16 mouse cellular contexts compared by ENCODE assay signal in the genomic region with DNA sequence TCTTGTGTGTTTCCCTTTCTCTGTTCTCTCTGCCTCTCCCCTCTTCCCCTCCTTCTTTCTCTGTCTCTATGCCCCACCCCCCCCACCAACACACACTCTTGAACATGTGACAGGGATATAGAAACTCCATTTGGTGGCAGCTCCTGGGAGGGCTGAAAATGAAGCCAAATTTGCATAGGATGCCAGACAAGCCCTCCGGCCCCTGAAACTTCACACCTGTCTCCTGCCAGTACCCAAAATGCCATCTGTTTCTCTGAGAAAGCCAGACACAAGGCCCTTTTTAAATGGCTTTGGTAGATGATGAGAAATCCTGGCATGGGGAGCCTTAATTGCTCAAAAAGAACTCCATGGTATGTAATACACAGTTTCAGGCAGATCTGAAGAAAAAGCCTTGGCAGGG. TPM values are rescaled to one million over a fixed set of nuclear protein-coding genes. Genes with fewer than 3 reads are reported as not detected.
DNase-seq lines count a peak whose midpoint lies in the region; ATAC-seq and TF ChIP-seq lines count a peak whose summit lies in the region.
"Had no signal": no experiment of that assay in that cellular context is flagged by ENCODE, and none has a peak within 500 bp of the region (broad histone marks: within the 10 kb centered on the region; RNA-seq: fewer than 3 reads in every experiment).

No protein-coding gene starts in this region.

- peak; percentile 34; the same call in 1 of the 2 replicates for ATAC-seq in frontal cortex, adult (ENCODE audit: low TSS enrichment)
- ATAC-seq in midbrain, postnatal 0 days (ENCODE audit: low FRiP score) = no peak
- peak; percentile 44; the same call in 1 of the 2 replicates for ATAC-seq in hindbrain, postnatal 0 days
- ATAC-seq: intestine, embryonic 15.5 days; lung, postnatal 0 days had no signal

- no peak overlapping the region for H3K27ac ChIP-seq in midbrain, postnatal 0 days (ENCODE audit: low read depth, low read length)
- H3K27ac ChIP-seq in midbrain, embryonic 10.5 days (replicated peaks) = no peak overlapping the region
- no peak overlapping the region; the same call in 1 of the 2 replicates for H3K27ac ChIP-seq in hindbrain, postnatal 0 days
- H3K27ac ChIP-seq: intestine, embryonic 15.5 days had no signal

- intact Hi-C loops in heart, postnatal 10 days (cut with DNase I) = no loop called here

- no peak overlapping the region for H3K4me2 ChIP-seq in midbrain, postnatal 0 days (ENCODE audit: low read depth, low read length, poor library complexity, severe bottlenecking)
- no peak overlapping the region for H3K4me2 ChIP-seq in hindbrain, postnatal 0 days (ENCODE audit: low read depth, low read length)
- H3K4me2 ChIP-seq: intestine, embryonic 15.5 days; liver, embryonic 11.5 days; midbrain, embryonic 11.5 days had no signal

- no peak for TF ChIP-seq CTCF in midbrain, postnatal 0 days (IDR thresholded peaks at IDR 0.05)
- no peak for TF ChIP-seq CTCF in hindbrain, postnatal 0 days (IDR thresholded peaks at IDR 0.05; ENCODE audit: low read depth)

- H3K36me3 ChIP-seq in midbrain, postnatal 0 days (ENCODE audit: insufficient read depth, low read length) = no peaks in the 10 kb centered on the region
- no peaks in the 10 kb centered on the region for H3K36me3 ChIP-seq in midbrain, embryonic 10.5 days
- H3K36me3 ChIP-seq in hindbrain, postnatal 0 days (ENCODE audit: insufficient read depth, low read length) = no peaks in the 10 kb centered on the region
- H3K36me3 ChIP-seq: intestine, embryonic 15.5 days had no signal

- H3K9me3 ChIP-seq in midbrain, postnatal 0 days (ENCODE audit: low read length) = no peaks in the 10 kb centered on the region
- H3K9me3 ChIP-seq in midbrain, embryonic 10.5 days (replicated peaks) = no peaks in the 10 kb centered on the region
- H3K9me3 ChIP-seq in hindbrain, postnatal 0 days (ENCODE audit: low read length) = no peaks in the 10 kb centered on the region
- H3K9me3 ChIP-seq: intestine, embryonic 15.5 days had no signal

- no peaks in the 10 kb centered on the region for H3K27me3 ChIP-seq in midbrain, postnatal 0 days (ENCODE audit: insufficient read depth, low read length)
- no peaks in the 10 kb centered on the region for H3K27me3 ChIP-seq in midbrain, embryonic 10.5 days (ENCODE audit: low read depth, poor library complexity, severe bottlenecking)
- no peaks in the 10 kb centered on the region for H3K27me3 ChIP-seq in hindbrain, postnatal 0 days (ENCODE audit: insufficient read depth, low read length)
- H3K27me3 ChIP-seq: intestine, embryonic 15.5 days had no signal

- H3K9ac ChIP-seq in midbrain, postnatal 0 days (replicated peaks; ENCODE audit: low read length, poor library complexity, severe bottlenecking) = no peak overlapping the region
- no peak overlapping the region for H3K9ac ChIP-seq in hindbrain, postnatal 0 days (replicated peaks; ENCODE audit: low read length)
- H3K9ac ChIP-seq: intestine, embryonic 15.5 days had no signal

- no peaks in the 10 kb centered on the region for H3K4me1 ChIP-seq in midbrain, postnatal 0 days (ENCODE audit: insufficient read depth, low read length)
- peaks cover 3% of the 10 kb centered on the region; the same call in 1 of the 2 replicates for H3K4me1 ChIP-seq in midbrain, embryonic 10.5 days
- H3K4me1 ChIP-seq in hindbrain, postnatal 0 days (ENCODE audit: insufficient read depth, low read length) = peaks cover 16% of the 10 kb centered on the region

- WGBS in midbrain, postnatal 0 days = 68% methylated on average over 1 of the region's 1 CpGs
- WGBS in midbrain, embryonic 10.5 days = 91% methylated on average over 1 of the region's 1 CpGs
- WGBS in hindbrain, postnatal 0 days = 50% methylated on average over 1 of the region's 1 CpGs

- no peak overlapping the region for H3K4me3 ChIP-seq in midbrain, postnatal 0 days (ENCODE audit: low read depth, low read length)
- H3K4me3 ChIP-seq in midbrain, embryonic 10.5 days = no peak overlapping the region
- H3K4me3 ChIP-seq in hindbrain, postnatal 0 days (ENCODE audit: low read length) = no peak overlapping the region
- H3K4me3 ChIP-seq: intestine, embryonic 15.5 days had no signal

- DNase-seq in frontal cortex, postnatal 14 days (ENCODE audit: low spot score in 2 of 2) = no peak
- peak; percentile 67 for DNase-seq in midbrain, postnatal 0 days (ENCODE audit: low spot score)
- no peak for DNase-seq in midbrain, embryonic 10.5 days (ENCODE audit: low spot score)
- peak; percentile 88 to 93 for DNase-seq in cerebellum, postnatal 10 days
- DNase-seq in hindbrain, postnatal 0 days (ENCODE audit: low spot score) = peak; percentile 65
- DNase-seq in yolk sac, embryonic 10.5 days (ENCODE audit: low spot score) = no peak
- DNase-seq in heart, postnatal 10 days = no peak
- DNase-seq: adrenal gland, postnatal 25 days; gastrocnemius, postnatal 14 days; kidney, postnatal 14 days; thymus, postnatal 14 days had no signal

RNA-seq across cellular contexts. Expression of a gene that starts 31.3 kb away (rescaled TPM):
- total RNA-seq in midbrain, postnatal 0 days (2014; rRNA removed) = 43.6 and 44.3 TPM in 2 replicates
- 8.3 and 9.9 TPM in 2 replicates for polyA plus RNA-seq in midbrain, postnatal 0 days (2015; fragmentation: Nextera tagmentation; extraction: Ambion mirVana)
- polyA plus RNA-seq in midbrain, embryonic 10.5 days (2016; fragmentation: Nextera tagmentation; extraction: Ambion mirVana) = 9.2 and 11.2 TPM in 2 replicates
- total RNA-seq in hindbrain, postnatal 0 days (2014; rRNA removed) = 48.2 and 52.0 TPM in 2 replicates
- 11.1 and 11.7 TPM in 2 replicates for polyA plus RNA-seq in hindbrain, postnatal 0 days (2015; fragmentation: Nextera tagmentation; extraction: Ambion mirVana)
- total RNA-seq in heart, postnatal 10 days (2021) = 10 to 100 TPM; 25.5 to 34.6 TPM

Comparison
In these comparisons a context has a peak if more than half of its experiments do, and no peak if none do; other contexts are left out.
1. DNase-seq: peak in midbrain, postnatal 0 days (single experiment), cerebellum, postnatal 10 days (2 of 2) and hindbrain, postnatal 0 days (single experiment); none in frontal cortex, postnatal 14 days (0 of 2), midbrain, embryonic 10.5 days (single experiment), yolk sac, embryonic 10.5 days (single experiment) and heart, postnatal 10 days (0 of 2).